Mouse (Mus musculus): ENCODE measurements around the gene Lysmd1. TPM values are rescaled to one million over a fixed set of nuclear protein-coding genes. Genes with fewer than 3 reads are reported as not detected.

Gene Lysmd1
- polyA plus RNA-seq, 1 experiment from 2014 or later = 19.1 TPM

DNA sequence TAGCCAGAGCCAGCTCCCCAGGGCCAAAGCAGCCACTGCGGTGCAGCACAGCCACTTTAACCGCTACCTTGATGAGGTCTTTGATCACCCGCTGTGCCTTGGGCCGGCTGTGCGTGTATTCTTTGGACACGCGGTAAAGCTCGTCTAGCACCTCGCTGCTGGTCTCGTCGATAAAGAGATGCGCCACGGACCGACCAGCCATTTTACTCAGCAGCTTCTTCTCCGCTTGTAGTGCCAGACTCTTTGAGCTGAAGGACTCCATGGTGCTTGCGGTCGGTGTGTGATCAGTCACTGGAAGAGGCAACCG is 6.4 kb downstream of the Lysmd1 start:
- ATAC-seq (ENCODE audit: low FRiP score, low read depth) = no peak
- H3K27ac ChIP-seq = no peak overlapping the region
- H3K9ac ChIP-seq = no peak overlapping the region
- peaks cover 31% of the 10 kb centered on the region for H3K36me3 ChIP-seq
- no peaks in the 10 kb centered on the region for H3K27me3 ChIP-seq
- H3K4me1 ChIP-seq = peaks cover 11% of the 10 kb centered on the region
- H3K4me3 ChIP-seq = no peak overlapping the region
- no peak overlapping the region for H3K4me2 ChIP-seq (replicated peaks)
- 60% methylated on average over 18 of the region's 18 CpGs for WGBS
- no peaks in the 10 kb centered on the region for H3K9me3 ChIP-seq

DNA sequence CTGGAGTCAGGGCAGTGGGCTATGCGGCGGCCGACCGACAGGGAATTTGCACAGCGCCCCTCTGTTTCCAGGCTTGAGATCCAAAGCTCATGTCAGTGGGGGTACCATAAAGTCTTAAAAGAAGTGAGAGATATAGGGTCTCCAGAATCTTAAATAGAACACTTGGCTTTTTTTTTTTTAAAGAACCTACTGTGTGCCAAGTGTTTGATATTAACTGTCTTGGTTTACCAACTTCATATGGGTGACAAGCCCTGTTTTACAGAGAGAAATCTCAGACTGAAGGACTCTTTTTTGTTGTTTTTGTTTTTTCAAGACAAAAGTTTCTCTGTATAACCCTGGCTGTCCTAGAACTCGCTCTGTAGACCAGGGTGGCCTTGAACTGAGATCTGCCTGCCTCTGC is 6.9 kb downstream of the Lysmd1 start:
- H3K9me3 ChIP-seq = no peaks in the 10 kb centered on the region
- H3K9ac ChIP-seq = no peak overlapping the region
- H3K27me3 ChIP-seq = no peaks in the 10 kb centered on the region
- ATAC-seq (ENCODE audit: low FRiP score, low read depth) = no peak
- no peak overlapping the region for H3K4me3 ChIP-seq
- H3K4me2 ChIP-seq (replicated peaks) = no peak overlapping the region
- WGBS = 89% methylated on average over 6 of the region's 6 CpGs
- H3K36me3 ChIP-seq = peaks cover 31% of the 10 kb centered on the region
- no peak overlapping the region for H3K27ac ChIP-seq
- peaks cover 5% of the 10 kb centered on the region for H3K4me1 ChIP-seq

DNA sequence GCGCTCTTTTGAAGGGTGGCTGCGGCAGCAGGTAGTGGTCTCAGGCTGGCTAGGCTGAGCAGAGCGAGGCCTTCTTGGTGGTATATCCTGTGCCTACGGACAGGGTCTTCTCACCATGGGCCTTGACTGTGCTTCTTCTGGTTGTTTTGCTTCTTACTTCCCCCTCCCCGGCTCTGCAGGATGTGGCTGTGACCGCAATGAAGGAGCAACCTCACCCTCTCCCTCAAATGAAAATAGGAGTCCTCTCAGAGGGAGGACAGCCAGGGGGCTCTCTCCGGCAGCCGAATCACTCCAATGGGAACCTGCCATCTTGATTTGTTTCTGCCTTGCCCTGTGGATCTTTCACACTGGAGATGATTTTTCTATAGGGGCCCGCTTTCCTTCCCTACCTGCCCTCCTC is 7.6 kb downstream of the Lysmd1 start:
- H3K4me1 ChIP-seq = no peaks in the 10 kb centered on the region
- H3K36me3 ChIP-seq = peaks cover 31% of the 10 kb centered on the region
- no peak overlapping the region for H3K9ac ChIP-seq
- no peak overlapping the region for H3K4me3 ChIP-seq
- H3K27me3 ChIP-seq = no peaks in the 10 kb centered on the region
- no peak overlapping the region for H3K4me2 ChIP-seq (replicated peaks)
- WGBS = 94% methylated on average over 9 of the region's 9 CpGs
- no peak overlapping the region for H3K27ac ChIP-seq
- H3K9me3 ChIP-seq = no peaks in the 10 kb centered on the region
- ATAC-seq (ENCODE audit: low FRiP score, low read depth) = no peak

DNA sequence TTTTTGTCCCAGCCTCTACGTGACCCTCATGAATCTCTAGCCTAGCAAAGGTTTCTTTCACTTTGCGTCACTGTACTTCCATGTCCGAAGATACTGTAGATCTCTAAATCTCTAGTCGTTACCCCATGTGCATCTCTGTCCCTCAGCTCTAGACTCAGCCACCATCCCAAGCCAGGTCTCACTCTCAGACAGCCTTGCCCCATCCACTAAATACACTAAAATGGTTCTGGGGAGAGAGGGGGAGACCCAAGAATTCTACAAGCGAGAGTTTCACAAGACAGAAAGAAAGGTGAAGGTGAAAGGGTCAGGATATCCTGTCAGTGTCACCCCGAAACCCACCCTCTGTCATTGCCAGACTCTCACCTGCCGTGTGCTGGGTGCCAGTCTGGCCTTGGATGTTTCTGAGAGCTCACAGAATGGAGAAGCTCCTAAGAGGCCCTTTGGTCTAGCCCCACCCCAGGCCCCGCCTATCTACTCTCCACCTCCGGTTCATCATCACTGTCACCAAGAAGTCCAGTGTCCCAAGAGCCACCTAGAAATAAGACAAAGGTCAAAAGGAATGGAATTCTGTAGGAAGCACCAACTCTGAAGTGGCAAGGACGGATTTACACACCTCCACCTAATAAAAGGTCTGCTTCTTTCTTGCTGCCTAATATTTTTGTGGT is 8.2 kb downstream of the Lysmd1 start, which contains the start of gene Tnfaip8l2:
TSS of gene Tnfaip8l2 (minus strand) at position 409 of the 665 bp plus-strand sequence.
- no peaks in the 10 kb centered on the region for H3K9me3 ChIP-seq
- no peak within 1 kb of the TSS for H3K9ac ChIP-seq
- no peak within 1 kb of the TSS for H3K4me3 ChIP-seq
- no peak within 1 kb of the TSS for H3K27ac ChIP-seq
- no peak for ATAC-seq (ENCODE audit: low FRiP score, low read depth)
- H3K4me2 ChIP-seq (replicated peaks) = no peak within 1 kb of the TSS
- 85% methylated on average over 10 of the region's 10 CpGs for WGBS
- H3K36me3 ChIP-seq = peaks cover 31% of the 10 kb centered on the region
- H3K4me1 ChIP-seq = no peaks in the 10 kb centered on the region
- no peaks in the 10 kb centered on the region for H3K27me3 ChIP-seq

DNA sequence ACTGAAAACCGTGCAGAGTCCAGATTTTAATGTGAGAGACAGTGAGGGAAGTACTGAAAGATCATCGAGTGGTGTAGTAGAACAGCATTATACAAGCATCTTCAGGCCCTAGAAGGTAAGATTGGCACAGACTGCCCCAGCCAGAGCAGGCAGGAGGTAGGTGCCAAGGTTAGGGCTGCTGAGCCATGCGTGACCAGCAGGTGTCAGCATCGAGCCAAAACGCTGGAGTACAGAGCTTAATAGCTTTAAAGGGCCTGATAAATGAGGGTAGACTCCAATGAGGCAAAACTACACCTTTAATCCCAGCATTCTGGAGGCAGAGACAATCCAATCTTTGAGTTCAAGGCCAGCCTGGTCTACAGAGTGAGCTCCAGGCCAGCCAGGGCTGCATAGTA is 8.7 kb downstream of the Lysmd1 start:
- peak; percentile 63; the same call in 1 of the 2 replicates for ATAC-seq (ENCODE audit: low FRiP score, low read depth)
- Histone ChIP-seq H3K9ac (no peak overlapping the region), H3K4me2 (replicated peaks) (no peak overlapping the region), H3K4me3 (no peak overlapping the region), H3K27ac (no peak overlapping the region), H3K27me3 (no peaks in the 10 kb centered on the region), H3K36me3 (peaks cover 31% of the 10 kb centered on the region), H3K9me3 (no peaks in the 10 kb centered on the region), H3K4me1 (no peaks in the 10 kb centered on the region)
- WGBS = 7% methylated on average over 5 of the region's 5 CpGs

DNA sequence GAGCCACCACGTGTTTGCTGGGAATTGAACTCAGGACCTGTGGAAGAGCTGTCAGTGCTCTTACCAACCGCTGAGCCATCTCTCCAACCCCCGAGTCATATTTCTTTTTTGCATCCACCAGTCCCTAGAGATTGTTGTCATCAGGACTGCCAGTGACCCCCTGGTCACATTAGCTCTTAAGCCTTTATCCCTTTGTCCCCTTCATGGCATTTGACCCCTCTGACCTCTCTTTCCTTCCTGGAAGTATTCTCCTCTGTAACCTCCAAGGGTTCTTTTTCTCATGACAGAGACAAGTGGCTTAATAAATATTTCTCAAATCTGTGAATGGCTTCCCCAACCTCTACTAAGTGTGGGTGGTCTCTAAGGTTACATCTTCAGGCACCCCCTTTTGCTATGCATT is 14.0 kb downstream of the Lysmd1 start:
- no peak overlapping the region for H3K4me2 ChIP-seq (replicated peaks)
- no peaks in the 10 kb centered on the region for H3K27me3 ChIP-seq
- no peaks in the 10 kb centered on the region for H3K36me3 ChIP-seq
- H3K9ac ChIP-seq = no peak overlapping the region
- no peak for ATAC-seq (ENCODE audit: low FRiP score, low read depth)
- no peak overlapping the region for H3K4me3 ChIP-seq
- no peaks in the 10 kb centered on the region for H3K9me3 ChIP-seq
- WGBS = 69% methylated on average over 3 of the region's 3 CpGs
- H3K27ac ChIP-seq = no peak overlapping the region
- H3K4me1 ChIP-seq = no peaks in the 10 kb centered on the region

DNA sequence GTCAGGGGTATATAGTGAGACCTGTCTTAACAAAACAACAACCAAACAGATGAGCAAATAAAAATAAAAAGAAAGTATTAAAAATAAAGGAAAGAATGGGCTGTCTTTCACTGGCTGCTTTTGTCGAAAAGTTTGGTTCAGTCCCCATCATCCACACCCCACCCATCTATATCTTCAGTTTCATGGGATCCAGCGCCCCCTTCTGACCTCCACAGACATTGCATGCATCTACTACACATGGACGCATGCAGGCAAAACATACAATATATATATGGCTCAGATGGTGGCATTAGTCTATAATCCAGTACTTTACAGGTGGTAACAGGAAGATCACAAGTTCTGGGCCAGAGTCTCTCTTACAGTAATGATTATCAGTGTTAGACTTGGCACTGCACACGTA is 20.0 kb downstream of the Lysmd1 start:
- no peaks in the 10 kb centered on the region for H3K36me3 ChIP-seq
- H3K4me3 ChIP-seq = no peak overlapping the region
- H3K27ac ChIP-seq = no peak overlapping the region
- H3K9me3 ChIP-seq = no peaks in the 10 kb centered on the region
- WGBS = 54% methylated on average over 4 of the region's 4 CpGs
- no peaks in the 10 kb centered on the region for H3K4me1 ChIP-seq
- no peaks in the 10 kb centered on the region for H3K27me3 ChIP-seq
- no peak for ATAC-seq (ENCODE audit: low FRiP score, low read depth)
- H3K9ac ChIP-seq = no peak overlapping the region
- no peak overlapping the region for H3K4me2 ChIP-seq (replicated peaks)

DNA sequence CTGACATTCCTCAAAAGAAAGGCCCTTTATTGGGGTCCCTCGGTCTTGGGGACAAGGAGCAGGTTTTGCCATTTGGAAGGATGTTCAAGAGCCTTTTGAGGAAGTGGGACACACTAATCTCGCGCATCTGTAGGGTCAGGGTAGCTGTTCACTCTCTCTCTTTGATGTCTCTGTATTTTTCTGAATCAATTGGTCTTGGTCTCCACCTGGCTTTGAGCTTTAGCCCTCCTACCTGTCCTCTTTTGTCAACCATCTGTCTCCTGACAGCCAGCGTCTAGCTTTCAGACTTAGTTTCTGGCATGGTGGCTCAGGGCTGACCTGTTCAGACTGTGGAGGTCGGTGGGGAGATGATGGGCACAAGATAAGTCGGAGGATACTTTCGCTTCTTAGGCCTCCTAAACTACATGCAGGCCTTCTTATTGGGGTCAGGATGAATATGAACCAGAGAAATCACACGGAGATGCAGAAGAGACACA is 25.7 kb downstream of the Lysmd1 start:
- peaks cover 11% of the 10 kb centered on the region for H3K36me3 ChIP-seq
- H3K9ac ChIP-seq = peak overlapping the region; percentile 87
- H3K4me3 ChIP-seq = peak overlapping the region; percentile 92
- peak overlapping the region; percentile 86 for H3K4me2 ChIP-seq (replicated peaks)
- 18% methylated on average over 8 of the region's 8 CpGs for WGBS
- no peaks in the 10 kb centered on the region for H3K27me3 ChIP-seq
- no peak overlapping the region for H3K27ac ChIP-seq
- no peaks in the 10 kb centered on the region for H3K9me3 ChIP-seq
- ATAC-seq (ENCODE audit: low FRiP score, low read depth) = no peak
- H3K4me1 ChIP-seq = peaks cover 34% of the 10 kb centered on the region

DNA sequence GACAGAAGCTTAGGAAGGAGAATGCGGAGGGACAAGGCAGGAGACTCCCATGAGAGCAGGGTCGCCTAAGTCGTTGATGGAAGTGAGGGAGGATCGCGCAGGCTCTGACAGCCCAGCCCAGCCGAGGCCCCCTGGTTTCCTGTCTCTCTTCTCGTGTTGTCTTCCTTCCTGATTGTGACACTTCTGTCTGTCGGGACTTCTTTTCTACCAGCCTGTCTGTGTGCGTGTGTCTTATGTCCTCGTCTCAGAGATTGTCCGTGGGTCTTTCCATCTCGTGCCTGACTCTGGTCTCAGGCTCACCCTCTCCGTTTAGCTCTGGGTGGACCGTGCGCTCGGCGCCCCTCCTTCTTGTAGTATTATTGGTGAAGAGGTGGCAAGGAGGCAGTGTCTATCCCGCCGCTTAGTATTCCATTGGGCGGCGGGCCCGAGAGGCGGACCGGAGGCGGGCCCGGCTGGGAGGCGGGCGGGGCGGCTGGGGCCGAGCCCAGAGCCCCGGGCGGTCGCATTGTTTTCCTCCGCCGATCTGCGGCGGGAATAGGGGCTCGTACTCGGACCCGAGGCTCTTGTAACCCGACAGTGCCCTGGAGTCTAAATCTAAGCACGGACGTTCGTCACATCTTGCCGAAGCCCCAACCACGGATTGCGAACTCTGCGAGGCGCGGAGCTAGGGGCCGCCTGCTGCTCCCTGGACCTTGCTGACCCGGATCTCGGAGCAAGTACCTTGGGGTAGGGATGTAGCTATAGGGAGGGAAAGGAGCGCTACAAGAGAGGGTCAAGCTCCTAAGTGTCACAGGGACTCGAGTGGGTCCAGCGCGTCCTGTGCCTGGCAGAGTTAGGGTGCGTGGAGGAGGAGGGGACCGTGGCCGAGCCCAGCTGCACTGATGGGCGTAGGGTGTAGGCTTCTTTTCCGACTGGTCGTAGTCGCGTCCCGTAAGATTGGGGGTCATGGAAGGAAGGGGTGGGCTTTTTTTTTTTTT is 26.4 kb downstream of the Lysmd1 start, which contains the start of gene Sema6c:
TSS of gene Sema6c (plus strand) at position 471 of the 977 bp plus-strand sequence.
- under 1% methylated on average over 66 of the region's 66 CpGs for WGBS
- Histone ChIP-seq H3K4me3 (peak within 1 kb of the TSS; percentile 92), H3K9ac (peak within 1 kb of the TSS; percentile 87), H3K4me2 (replicated peaks) (peak within 1 kb of the TSS; percentile 86), H3K36me3 (peaks cover 18% of the 10 kb centered on the region), H3K4me1 (peaks cover 34% of the 10 kb centered on the region), H3K9me3 (no peaks in the 10 kb centered on the region), H3K27ac (peak within 1 kb of the TSS; percentile 58; the same call in 1 of the 2 replicates), H3K27me3 (no peaks in the 10 kb centered on the region)
- peak; percentile 94 for ATAC-seq (ENCODE audit: low FRiP score, low read depth)

DNA sequence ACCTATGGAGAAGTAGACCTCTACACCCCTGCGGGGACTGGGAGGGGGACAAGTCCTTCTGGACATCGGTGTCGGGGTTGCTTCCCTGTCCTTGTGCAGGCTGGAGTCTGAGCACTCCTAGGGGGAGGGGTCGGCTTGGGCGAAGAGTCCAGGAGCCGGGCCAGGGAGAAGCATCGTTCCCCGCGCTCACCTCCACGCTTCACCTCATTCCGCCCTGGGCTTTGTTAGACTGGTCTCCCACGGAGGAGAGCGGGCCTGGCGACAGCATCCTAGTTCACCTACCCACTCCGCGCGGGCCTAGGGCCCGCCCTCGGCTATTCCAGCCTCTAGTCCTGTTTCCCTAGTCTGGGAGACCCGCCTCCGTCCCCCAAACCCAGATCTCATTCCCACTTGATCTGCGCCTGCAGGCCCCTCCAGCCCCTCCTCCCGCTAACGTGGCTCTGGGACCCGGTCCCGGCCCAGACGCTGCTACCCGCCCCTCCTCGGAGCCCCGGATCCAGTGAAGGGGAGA is 27.2 kb downstream of the Lysmd1 start:
- Histone ChIP-seq H3K36me3 (peaks cover 24% of the 10 kb centered on the region), H3K27me3 (no peaks in the 10 kb centered on the region), H3K9ac (peak overlapping the region; percentile 87), H3K4me2 (replicated peaks) (peak overlapping the region; percentile 86), H3K9me3 (no peaks in the 10 kb centered on the region), H3K4me3 (peak overlapping the region; percentile 92), H3K27ac (peak overlapping the region; percentile 44; the same call in 1 of the 2 replicates), H3K4me1 (peaks cover 34% of the 10 kb centered on the region)
- under 1% methylated on average over 29 of the region's 30 CpGs for WGBS
- ATAC-seq (ENCODE audit: low FRiP score, low read depth) = peak; percentile 24

DNA sequence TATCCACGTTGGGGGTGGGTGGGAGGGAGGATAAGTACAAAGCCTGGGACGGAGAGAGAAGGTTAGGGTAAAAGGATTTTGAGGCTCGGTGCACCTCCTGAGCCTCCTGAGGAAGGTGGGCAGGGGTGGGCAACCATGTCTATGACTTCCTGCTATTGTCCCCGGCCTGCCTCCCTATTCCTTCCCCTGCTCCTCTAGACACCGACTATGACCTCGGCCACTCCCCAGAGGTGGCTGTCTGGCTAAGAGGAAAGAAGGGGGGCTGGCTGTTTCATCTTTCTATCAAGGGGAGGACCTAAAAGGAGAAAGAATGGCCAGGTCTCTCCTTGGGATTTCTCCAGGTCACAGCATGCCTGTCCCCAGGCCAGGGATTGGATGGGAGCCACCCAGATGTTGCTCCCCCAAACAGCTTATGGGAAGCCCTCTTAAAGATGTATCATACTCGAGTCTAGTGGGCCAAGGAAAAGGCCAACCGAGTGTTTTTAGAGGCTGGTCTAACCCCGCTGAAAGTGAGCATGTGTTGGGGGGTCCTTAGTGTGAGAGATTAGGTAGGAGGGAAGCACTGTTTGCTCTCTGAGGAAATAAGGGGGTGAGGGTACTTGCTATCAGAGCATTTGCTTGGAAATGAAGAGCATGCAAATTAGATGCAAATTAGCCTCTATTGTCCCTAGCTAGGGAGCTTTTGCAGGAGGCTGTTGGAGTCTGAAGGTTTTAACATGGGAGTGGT is 27.9 kb downstream of the Lysmd1 start:
- H3K9ac ChIP-seq = peak overlapping the region; percentile 87
- peak overlapping the region; percentile 86 for H3K4me2 ChIP-seq (replicated peaks)
- H3K9me3 ChIP-seq = no peaks in the 10 kb centered on the region
- peaks cover 31% of the 10 kb centered on the region for H3K36me3 ChIP-seq
- peaks cover 34% of the 10 kb centered on the region for H3K4me1 ChIP-seq
- H3K27ac ChIP-seq = peak overlapping the region; percentile 44; the same call in 1 of the 2 replicates
- peak; percentile 6; the same call in 1 of the 2 replicates for ATAC-seq (ENCODE audit: low FRiP score, low read depth)
- H3K27me3 ChIP-seq = no peaks in the 10 kb centered on the region
- H3K4me3 ChIP-seq = peak overlapping the region; percentile 92
- WGBS = 2% methylated on average over 8 of the region's 9 CpGs

All from limb, embryonic 13.5 days (tissue).